Mouse (Mus musculus) cerebellum, adult (tissue): Measurements from ENCODE around the gene Serpinb1c.
"Not testable (repeated sequence)": the region's sequence is repeated elsewhere in the genome, so short reads cannot be mapped to it uniquely, and the experiment has no call there.

ENCODE experiments used
- ATAC-seq: cut with Nextera tagmentation; 2 replicates; pipeline ENCODE4 v1.9.2; 2017; ENCODE audit warnings: mild to moderate bottlenecking, moderate library complexity, mixed read lengths; ENCODE audit not compliant: insufficient number of reproducible peaks, low FRiP score, low TSS enrichment

Serpinb1c gene

DNA sequence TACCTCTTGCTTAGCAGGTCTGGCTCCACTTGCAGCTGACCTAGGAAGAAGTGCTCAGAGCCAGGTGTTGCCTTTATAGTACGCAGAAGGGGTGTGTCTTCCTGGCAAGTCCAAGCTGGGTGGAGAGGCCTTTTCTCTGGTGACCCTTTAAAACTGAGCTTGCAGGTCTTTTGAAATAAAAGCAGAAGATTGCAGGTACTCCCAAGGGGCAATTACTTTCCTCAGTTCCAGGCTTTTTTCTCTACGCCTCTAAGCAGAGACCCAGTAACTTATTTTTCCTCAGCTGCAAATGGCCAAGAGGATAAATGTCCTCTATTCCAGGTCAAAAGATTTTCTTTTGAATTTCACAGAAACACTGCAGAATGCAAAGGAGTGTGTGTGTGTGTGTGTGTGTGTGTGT is at the start of gene Serpinb1c:
TSS of gene Serpinb1c (minus strand) at position 101 of the 400 bp plus-strand sequence.
- no peak for ATAC-seq

DNA sequence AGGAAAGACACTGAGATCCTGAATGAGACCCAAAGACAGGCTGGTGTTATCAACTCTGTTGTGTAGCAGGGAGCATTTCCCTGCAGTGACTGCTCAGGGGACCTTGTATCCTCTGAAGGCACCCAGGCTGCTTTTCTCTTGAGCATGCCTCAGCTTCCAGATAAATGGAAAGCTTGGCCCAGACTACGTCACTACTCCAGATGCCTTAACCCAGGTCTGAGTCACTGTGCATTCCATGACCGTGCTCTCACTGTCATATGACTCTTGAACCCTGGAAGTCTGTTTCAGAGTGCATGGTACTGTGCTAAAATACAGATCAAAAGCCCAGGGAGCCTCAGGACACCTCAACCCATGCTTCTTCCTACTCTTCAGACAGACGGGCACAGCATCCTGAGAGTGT is 41.2 kb upstream of the Serpinb1c start:
- ATAC-seq: 0 out of 2 replicates have a peak, but pooled peaks have one; percentile 36

GRCm38 (mm10) chr13:32938275-32938674 is 40.3 kb upstream of the Serpinb1c start:
- not testable (repeated sequence) for ATAC-seq

GRCm38 (mm10) chr13:32934706-32935381 is 36.8 kb upstream of the Serpinb1c start:
- ATAC-seq: no peak

DNA sequence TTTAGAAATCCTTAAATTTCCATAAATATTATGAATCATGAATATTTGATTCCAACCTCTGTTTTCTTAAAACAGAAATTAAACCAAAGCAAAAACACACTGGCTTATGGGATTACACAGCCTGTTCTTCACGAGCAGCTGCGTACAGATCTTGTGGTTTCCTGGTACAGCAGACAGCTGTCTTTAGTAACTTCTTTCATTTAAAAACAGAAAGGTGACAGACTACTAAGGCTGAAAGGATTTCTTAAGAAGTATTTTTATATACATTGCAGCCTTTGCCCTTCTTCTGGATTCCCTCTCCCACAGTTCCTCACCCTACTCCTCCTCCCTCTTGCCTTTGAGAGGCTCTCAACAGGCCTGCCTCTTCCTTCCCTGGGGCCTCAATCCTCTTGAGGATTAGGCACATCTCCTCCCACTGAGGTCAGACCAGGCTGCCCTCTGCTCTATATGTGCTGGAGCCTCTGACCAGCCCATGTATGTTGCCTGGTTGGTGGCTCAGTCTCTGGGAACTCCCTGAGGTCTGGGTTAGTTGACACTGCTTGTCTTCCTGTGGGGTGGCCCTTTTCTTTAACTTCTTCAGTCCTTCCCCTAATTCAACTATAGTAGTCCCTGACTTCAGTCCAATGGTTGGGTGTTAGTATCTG is 31.2 kb upstream of the Serpinb1c start:
- no peak for ATAC-seq

GRCm38 (mm10) chr13:32927241-32927640 is 29.2 kb upstream of the Serpinb1c start:
- no peak for ATAC-seq

GRCm38 (mm10) chr13:32926661-32927060 is 28.6 kb upstream of the Serpinb1c start:
- no peak for ATAC-seq

GRCm38 (mm10) chr13:32924578-32925360 is 26.8 kb upstream of the Serpinb1c start:
- ATAC-seq: no peak

GRCm38 (mm10) chr13:32922622-32923021 is 24.6 kb upstream of the Serpinb1c start:
- ATAC-seq: no peak

DNA sequence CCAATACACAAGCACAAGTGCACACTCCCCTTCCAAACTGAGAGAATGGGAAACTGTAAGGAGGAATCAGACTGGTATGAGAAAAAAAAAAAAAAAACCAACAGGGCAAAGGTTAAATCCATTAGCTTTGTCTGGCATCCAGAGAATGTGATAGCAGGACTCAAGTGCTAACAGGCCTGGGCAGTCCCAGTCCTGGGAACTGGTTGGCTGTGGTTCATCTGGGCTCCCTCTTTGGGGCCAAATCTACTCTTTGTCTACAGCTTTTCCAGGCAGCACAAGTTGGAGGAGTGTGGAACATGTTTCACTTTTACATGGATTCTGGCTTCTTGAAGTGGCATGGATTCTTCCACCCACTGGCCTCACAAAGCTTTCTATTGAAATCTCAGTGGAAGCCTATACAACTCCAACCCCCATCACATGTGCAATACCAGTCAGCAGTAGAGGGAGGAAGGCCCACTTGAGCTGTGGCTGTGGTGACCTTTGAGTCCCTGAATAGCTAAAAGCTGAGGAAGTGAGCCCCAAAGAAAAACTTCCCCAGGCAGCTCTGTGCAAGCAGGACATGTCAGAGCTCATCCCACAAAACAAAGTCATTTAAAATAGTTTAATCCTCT is 14.9 kb upstream of the Serpinb1c start:
- no peak for ATAC-seq

- ATAC-seq: no peak
Measured at GRCm38 (mm10) chr13:32908182-32908581, 10.2 kb upstream of the Serpinb1c start.

- peak; percentile 93 for ATAC-seq
Measured at GRCm38 (mm10) chr13:32903211-32903873, 5.3 kb upstream of the Serpinb1c start.

DNA sequence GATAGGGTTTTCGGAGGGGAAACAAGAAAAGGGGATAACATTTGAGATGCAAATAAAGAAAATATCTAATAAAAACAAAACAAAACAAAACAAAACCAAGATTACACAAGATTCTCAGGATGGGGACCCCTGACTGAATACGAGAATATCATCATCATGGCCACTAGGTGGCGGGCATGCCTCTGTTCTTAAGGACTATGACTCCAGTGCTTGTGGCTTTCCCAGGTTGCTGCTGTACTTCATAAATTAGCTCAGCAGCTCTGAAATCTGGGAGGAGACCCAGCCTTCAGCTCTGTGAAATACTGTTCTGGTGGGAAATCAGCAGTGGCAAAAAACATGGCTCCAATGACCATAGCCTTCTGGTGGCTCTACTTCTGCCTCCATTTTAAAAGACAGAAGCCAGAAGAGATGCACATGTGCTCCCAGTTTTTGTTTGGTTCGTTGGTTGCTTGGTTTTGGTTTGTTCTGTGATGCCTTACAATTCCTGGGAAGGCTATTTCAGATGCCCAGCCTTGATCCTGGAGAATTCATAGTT is 4.5 kb upstream of the Serpinb1c start:
- peak; percentile 76 for ATAC-seq

DNA sequence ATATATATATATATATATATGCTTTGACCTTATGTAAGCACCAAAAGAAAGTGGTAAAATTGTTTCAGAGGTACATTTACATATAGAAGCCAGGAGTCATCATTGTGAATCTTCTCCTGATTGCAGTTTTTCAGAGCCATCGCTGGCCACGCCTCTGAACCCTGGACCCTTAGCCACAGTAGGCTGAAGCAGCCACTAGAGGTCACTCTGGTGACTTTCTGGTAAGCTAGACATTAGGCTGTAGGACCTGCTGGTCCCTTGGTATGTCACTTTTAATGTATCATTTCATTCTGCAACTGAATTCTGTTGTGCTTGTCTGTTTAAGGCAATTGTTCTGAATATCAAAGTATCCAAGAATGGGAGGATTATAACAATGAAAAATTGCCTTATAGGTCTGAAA is 2.6 kb upstream of the Serpinb1c start:
- ATAC-seq: no peak

- ATAC-seq: not testable (repeated sequence)
Measured at GRCm38 (mm10) chr13:32899114-32899513, 1.1 kb upstream of the Serpinb1c start.

DNA sequence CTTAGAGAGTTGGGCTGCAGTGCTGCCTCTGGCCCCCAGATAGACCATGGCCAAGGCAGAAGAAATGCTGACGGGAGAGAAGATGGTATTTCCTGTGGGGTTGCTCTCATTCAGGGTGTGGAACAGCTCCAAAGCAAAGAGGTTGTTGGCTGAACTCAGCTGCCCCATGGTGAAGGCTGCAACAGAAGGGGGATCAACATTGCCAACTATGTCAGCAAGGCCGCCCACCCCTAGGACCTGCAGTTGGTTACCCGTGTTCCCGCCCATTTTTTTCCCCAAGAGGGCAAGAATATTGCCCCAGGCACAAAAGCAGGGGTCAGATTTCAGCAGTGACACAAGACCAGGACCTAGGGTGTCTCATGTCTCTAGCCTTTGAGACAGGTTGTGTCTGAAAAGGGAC is 1.1 kb downstream of the Serpinb1c start:
- ATAC-seq: no peak

- no peak for ATAC-seq
Measured at GRCm38 (mm10) chr13:32884755-32885154, 13.3 kb downstream of the Serpinb1c start.

GRCm38 (mm10) chr13:32873862-32874261 is 24.1 kb downstream of the Serpinb1c start:
- no peak for ATAC-seq

GRCm38 (mm10) chr13:32868843-32869242 is 29.2 kb downstream of the Serpinb1c start:
- no peak for ATAC-seq

DNA sequence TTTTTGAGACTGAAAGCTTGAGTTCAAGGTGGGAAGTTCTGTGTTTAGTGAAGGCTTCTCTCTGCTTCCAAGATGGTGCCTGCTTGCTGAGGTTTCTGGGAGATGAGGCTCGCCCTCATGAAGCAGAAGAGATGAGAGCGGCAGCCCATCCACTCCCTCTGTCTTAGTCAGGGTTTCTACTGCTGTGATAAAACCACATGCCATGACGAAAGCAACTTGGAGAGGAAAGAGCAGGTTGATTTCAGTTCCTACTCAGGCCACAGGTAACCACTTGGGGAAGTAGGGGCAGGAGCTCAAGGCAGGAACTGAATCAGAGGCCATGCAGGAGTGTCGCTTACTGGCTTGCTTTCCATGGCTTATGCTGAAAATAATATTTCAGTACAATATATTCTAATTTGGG is 29.8 kb downstream of the Serpinb1c start:
- not testable (repeated sequence) for ATAC-seq
